Mouse (Mus musculus) frontal cortex, postnatal 10 days (tissue): Measurements from ENCODE around the gene Hspa2.

Source experiments
- DNase-seq, 2 experiments: peaks; one replicate each; pipeline ENCODE4 v3.0.0; 2022; ENCODE audit warnings: low spot score in 2 of 2, mixed read lengths in 1 of 2

Hspa2 gene

DNA sequence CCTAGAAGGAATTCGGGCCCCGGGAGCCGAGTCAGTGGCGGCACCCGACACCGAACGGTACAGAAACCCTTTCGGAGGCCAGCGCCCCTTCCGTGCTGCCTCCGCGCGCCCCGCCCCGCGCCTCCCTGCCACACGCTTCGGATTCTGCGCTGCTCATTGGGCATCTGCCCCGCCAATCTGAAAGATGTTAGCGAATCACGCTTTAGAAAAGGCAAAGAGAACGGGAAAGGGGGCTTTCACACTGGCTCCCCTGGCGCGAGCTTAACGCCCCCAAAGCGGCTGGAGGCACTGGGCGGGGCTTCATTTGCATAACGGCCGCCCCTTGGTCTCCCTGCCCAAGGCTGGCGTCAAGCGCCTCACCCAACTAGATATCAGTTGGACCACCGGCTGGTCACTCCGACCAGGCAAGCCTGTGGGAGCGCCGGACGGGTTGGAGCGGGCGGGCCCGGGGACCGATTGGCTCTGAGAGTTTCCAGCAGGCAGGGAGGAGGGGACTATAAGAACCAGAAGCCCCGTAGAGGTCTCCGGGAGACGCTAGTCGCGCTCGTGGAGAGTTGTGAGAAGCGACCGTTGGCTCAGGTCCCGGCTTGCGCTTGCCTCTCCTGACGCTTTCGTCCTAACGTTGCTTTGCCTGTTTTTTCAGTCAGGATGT is at the start of gene Hspa2:
Gene Hspa2 (plus strand): TSS at position 291 of the 652 bp plus-strand sequence.
- peak; percentile 100 for DNase-seq

DNA sequence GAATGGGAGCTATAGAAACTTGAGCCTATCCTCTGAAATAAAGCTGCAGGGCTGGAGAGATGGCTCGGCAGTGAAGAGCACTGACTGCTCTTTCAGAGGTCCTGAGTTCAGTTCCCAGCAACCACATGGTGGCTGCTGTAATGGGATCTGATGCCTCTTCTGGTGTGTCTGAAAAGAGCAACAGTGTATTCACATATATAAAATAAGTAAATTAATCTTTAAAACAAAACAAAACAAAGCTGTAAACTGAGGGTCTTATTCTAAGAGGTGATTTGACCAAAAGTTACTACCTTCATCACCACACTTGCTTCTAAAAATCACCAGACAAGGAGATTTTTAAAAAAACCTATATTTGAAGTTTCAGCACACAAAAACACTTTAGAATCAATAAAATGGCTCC is 43.1 kb upstream of the Hspa2 start:
- no peak for DNase-seq

DNA sequence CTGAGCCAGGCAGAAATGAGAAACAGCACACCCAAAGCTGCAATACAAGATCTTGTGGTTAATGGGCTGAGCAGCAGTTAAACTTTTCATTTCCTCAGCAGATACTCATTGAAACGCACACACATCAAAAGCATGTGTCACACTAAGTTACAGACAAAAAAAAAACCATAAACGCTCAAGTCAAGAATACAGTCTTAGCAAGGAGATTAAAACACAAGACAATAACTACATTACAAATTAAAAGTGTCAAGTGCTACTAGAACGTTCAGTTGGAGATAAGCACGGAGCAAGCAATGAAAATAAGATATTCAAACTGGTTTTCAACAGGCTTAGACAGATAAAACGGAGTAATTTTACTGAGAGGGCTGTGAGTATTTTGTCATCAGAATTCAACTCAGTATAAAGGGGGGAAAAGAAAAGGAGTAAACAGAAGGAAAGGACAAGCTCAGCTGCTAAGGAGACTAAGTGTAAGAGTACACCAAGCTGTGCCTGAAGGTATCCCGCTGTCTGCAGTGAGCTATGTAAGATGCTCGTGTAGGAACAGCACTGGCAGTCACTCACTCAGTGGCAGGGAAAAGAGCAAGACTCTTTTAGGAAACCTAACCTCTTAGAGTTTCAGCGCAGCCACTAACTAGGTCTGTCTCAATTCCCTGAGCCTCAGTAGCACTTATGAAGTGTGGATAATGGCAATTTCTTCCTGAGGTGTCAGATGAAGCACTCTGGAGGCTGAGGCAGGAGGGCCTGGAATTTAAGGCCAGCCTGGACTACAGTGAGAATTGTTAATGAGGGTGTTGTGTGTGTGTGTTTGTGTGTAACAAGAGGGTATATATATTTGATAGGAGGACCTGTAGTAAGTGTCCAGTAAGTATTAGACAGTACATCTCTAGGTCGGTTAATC is 42.3 kb upstream of the Hspa2 start:
- no peak for DNase-seq

DNA sequence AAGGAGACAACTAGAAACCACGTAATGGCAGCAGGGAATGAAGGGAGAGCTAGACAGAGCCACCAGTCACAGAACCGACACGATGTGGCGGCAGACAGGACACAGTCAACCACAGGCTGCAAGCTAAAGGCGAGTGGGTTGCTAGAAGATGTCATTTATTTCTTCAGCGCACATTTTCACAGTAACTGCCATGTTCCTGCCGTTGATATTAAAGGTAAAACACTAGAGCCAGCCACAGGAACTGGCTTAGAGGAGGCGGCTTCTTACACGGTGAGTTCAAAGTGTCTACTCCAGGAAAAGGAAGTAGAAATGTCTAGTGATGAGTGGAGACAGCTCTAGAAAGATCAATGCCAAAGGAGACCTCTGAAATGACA is 41.7 kb upstream of the Hspa2 start:
- DNase-seq = no peak

DNA sequence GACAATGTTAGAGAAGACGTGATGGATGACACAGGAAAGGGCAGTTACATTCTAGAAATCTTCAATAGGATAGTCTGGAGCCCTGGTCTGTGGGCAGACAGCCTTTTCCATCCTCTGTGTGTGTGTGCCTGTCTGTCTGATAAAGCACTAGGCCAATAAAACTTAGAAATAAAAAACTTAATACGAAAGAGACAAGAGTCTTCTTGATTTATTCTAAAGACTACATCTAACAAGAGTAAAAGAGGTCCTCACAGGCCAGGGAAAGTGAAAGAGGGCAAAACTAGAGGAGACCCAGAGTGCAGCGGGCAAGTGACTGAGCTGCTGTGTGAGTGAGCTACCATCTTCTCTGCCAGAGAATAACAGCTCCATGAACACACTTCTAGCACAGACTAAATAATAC is 37.7 kb upstream of the Hspa2 start:
- no peak for DNase-seq

DNA sequence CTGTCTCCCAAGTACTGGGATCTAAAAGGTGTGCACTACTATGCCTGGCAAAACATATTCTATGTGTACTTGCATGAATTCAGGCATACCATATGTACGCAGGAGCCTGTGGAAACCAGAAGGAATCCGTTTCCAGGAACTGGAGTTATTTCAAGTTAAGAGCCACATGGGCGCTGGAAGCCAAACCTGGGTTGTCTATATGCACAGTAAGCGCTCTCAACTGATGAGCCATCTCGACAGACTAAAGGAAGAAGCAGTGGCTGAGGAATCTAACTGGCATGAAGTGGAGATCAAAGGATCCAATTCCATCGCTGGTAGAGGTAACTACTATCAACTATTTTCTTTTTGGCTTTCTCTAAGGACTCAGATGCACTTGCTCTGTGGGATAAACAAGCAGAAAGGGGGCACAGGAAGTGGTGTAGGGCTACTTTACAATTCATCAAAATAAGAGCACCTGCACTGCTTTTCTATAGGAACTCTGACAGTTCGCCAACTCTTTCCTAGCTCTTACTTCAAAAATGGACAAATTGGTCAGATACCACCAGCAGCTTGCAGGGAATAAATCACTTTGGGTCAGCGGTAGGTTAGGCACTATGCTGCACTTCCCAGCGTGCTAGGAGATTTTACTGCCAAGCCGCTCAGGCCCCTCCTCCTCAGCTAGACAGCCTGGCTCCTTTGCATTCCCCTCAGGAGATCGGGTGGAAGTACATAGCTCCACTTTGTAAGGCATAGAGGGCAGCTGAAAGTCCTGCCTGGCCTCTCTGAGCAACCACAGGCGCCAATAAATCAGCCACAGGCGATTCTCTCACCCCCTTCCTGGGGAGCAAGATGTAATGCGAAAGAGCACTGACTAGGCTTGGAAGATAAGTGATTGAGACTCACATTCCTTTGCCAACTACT is 36.6 kb upstream of the Hspa2 start:
- DNase-seq = no peak

DNA sequence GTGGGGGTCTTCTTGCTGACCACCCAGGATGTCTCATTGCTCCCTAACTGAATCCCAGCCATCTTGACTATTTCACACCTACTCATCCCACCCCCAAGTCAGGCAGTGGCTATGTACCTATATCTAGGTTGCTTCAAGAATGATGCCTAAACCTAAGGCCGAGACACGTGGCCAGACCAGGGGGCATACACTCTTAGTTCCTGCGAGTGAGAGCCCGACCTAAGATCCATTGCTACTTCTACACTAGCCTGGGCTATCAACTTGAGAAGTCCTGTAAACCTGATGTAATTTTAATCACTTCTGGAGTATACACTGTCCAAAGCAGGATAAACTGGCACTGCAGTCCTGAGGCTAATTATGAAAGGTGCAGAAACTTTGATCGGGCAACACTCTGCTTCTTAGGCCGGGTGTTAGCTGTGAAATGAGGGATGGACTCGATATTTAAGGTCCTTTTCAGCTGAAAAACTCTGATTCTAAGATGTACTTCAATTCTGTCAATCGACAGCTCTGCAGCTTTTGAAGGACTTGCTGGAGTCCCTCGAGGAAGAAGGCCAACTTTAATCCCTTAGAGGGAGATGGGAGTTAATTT is 35.7 kb upstream of the Hspa2 start:
- no peak for DNase-seq

DNA sequence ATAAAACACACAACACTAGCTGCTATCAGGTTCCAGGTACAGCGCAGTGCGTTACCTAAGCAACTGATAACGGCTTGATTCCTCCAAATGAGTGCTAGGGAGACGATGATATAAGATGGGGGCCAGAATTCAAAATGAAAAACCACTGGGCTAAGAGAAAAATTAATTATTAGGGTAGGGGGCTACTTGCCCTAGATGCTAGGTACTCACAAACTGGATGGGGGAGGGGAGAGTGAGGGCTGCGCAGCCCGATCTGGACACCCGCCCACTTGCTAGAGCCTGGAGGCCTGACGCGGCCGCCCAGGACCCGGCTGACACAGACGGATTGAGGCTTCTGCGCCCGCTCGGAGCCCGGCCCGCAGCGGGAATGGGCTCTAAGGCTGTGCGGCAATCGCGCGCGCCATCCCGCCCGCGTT is 35.2 kb upstream of the Hspa2 start:
- DNase-seq = no peak

DNA sequence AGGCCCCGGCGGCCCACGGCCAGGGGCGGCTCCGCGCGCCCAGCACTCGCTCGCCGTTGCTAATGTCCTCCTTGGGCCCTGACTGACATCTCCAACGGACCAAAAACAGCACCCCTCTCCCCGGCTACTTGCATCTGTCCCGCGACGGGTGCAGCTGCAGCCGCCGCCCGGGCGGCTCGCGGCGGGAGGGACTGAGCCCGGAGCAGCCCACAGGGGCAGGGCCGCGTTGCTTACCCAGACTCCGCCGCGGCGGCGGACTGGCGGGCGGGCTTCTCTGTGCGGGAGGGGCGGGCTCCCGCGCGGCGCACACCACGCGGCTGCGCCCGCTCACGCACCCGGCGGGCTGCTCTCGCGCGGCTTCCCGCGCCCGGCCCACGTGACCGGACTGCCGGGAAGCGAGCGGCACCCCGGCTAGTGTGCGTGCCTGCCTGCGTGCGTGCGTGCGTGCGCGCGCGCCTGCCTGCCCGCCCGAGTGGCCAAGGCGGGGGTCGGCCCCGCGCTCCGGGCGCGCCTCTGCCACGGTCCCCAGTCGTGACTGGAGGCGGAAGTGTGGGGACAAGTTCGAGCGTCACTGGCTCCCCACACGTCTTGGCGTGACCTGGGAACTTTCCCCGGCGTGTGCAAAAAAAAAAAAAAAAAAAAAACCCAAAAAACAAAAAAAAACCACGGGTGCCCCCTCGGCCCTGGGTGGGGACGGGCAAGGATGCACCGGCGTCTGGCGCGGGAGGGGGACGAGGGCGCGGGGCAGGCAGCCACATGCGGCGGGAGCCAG is 34.6 kb upstream of the Hspa2 start, which contains the start of gene Zbtb25:
Gene Zbtb25 (minus strand): TSS at position 397 of the 772 bp plus-strand sequence.
- peak; percentile 89 to 90 for DNase-seq

DNA sequence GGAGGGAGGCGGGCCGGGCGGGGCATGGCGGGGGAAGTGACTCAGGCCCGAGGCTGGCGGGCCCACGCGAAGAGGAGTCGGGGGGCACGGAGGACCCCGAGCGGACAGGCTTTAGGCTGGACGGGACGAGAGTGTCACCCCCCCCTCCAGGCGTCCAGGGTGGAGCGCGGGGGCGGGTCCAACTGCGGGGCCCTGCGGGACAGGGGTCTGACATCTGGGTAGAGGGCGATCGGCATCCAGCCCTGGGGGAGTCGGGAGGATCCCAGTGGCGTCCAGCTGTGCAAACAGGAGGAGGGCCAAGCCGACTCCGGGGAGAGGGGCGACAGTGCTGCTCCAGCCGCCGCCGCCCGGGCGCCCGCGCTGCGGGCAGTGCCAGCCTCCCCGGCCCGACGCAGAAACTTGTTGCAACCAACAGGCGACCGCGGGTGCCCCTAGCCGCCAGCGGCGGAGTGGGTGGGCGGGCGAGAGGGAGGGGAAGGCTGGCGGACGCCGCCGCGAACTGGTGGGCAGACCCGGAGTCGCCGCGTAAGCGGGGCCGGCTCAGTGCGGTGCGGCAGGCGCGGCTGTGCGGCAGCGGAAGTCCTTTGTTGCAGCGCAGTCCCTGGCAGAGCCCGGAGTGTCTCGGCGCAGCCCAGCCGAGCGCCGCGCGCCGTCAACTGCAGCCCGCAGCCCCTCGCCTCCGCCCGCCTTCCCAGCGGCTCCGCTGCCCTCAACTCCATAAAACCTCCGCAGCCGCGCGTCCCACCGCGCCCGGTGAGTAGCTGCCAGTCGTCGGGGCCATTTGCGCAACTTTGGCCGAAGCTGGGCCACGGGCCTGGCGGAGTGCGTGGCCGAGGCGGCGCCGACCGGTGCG is 33.8 kb upstream of the Hspa2 start, which contains the start of gene Zbtb1:
Gene Zbtb1 (plus strand): TSS at position 289 of the 853 bp plus-strand sequence.
- DNase-seq = peak; percentile 73 to 79

DNA sequence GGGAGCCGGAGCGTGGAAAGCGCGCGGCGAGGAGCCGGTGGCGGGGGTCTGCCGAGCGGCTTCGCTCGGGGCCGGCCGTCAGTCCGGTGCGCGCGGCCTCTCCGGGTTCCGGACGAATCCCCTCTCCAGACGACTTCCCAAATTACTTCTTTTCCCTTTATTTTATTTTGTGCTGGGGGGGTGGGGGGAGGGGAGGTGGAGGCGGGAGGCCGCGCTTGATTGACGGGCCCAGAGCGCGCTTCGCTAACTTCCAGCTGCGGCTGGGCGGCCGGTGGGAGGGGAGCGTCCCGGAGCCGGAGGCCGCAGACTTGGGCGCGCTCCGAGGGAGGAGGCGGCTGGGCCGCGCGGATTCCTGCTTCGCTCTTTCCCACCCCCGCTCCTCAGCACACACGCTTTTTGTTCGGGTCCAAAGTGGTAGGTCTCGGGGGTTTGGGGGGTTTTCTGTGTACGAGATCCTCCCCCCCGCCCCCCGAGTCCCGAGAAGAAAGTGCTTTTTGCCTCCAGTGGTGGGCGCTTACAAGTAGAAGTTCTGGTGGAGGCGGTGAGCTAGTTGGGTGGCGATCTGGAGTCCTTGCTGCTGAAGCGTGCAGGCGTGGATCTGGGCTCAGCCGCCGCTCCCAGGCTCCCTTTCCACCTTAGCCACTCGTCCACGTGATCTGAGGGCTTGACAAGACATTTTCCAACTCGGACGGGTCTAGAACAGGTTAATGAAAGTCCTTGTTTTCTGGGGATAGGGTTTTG is 33.0 kb upstream of the Hspa2 start:
- peak in 1 of 2 experiments; percentile 59 for DNase-seq

DNA sequence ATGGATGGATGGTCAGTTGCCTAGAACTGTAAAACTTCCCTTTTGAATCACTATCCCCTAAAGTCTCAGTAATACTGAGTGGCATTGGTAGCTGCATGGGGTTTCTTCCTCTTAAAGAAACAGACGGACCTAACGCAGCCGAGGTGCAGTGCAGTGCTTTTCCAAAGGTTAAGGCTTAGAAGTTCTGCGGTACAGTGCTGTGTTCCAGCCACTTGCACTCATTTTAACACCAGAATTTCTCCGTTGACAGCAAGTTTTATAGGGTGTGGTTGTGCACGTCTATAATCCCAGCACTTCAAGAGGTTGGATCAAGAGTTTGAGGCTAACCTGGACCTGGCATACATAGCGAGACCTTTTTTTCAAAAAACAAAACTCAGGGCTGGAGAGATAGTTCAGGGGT is 31.9 kb upstream of the Hspa2 start:
- DNase-seq = no peak

DNA sequence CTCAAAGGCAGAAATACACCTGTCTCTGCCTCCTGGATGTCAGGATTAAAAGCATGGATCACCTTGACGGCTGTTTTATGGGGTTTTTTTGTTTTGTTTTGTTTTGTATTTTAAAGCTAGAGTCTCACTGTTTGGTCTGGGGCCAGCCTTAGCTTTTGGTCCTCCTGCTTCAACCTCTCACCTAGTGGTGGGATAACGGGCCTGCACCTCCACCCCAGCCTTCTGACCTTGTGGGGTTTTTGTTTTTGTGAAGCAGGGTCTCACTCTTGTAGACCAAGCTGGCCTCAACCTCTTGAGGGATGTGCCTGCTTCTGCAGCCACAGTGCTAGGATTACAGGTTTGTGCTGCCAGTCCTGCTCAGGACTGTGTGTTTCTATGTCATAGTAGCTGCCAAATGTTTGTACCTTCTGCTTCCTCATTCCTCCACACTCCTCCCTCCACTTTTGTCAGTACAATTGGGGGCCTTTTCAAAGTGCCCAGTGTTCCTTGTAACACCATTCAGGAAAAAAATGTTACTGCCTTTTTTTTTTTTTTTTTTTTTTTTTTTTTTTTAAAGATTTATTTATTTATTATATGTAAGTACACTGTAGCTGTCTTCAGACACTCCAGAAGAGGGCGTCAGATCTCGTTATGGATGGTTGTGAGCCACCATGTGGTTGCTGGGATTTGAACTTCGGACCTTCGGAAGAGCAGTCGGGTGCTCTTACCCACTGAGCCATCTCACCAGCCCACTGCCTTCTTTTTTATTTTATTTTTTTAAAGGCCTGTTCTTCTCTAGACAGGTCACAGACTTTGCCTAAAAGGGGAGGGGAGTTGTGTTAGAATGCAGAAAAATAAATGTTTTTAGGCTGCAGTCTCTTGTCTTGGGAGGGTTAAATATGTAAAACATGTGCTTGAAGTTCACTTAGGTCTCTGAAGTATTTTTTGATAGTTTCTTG is 30.8 kb upstream of the Hspa2 start:
- DNase-seq = no peak

DNA sequence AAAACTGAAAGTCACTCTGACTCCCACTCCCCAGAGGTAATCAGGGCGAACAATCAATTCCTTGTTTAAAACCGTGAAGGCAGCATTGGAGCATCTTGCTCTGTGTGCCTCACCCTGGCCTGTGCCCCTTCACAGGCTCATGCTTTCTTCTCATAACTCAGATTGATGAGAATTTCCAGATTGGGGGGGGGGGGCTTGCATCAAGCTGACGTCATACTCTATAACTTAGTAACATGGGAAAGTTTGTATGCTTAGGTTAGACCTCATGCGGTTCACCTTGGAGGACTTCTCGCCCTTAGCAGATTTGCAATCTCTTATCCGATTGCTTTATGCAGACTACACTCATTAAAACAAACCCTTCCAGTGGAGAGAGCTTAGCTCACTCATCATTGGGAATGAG is 30.0 kb upstream of the Hspa2 start:
- DNase-seq = no peak

DNA sequence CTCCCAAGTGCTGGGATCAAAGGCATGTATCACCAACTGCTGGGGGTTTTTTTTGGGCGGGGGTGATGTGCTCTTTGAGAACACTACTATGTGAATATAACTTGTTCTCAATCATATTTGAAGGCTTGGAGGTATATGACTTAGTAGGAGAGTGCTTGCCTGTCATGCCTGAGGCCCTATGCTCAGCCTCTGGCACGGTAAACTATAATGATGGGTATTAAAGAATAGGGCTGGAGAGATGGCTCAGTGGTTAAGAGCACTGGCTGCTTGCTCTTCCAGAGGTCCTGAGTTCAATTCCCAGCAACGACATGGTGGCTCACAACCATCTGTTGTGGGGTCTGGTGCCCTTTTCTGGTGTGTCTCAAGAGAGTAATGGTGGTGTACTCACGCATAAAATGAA is 29.1 kb upstream of the Hspa2 start:
- DNase-seq = no peak

DNA sequence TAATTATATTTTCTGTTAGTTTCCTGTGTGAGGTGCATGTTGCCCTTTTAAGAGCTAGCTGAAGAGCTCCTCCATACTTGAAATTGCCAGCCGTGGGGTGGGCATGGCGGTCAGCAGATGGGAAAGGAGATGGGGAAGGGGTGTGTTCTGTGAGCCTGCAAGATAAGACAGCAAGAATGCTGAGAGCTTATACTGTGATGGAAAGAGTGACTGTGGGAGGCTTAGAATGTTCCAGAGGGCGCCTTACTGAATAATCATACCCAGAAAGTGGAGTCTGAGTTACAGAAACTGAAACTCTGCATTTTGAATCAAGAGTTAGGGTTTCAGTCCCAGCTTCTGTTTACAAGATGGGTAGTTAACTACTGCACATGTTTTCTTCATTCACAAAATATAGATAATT is 28.5 kb upstream of the Hspa2 start:
- no peak for DNase-seq

DNA sequence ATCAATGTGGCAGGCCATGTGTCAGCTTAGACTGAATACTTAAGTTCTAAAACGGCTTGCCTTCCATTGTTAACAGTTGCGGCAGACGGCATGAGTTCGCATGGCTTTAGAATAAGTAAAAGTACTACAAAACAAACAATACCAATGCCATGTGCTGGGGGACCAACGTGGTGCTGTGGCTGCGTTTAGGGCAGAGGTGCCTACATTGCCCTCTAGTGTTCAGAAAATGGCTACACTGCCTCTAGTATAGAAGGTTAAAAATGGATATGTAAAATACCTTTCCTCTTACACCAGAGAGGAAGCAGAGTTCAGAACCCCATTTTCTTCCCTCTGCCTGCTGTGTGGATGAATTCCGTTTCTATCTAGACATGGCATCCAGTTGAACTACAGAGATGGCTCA is 27.3 kb upstream of the Hspa2 start:
- DNase-seq = no peak

DNA sequence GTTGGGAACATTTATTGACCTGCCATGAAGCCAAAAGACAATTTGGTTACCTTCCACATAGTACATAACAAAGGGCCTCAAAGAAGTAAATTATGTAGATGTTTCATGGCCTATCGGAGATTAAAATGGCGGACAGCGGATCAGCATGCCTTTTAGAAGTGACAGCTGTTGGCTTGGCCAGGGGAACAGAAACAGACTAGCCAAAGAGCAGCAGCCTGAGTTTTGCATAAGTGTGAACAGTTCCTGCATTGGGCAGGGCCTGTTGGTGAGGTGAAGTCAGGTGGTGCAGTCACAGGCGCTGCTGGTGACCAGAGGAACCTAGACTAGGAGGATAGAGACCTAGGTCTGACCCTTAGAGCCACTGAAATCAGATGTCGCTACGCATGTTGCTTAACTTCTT is 26.9 kb upstream of the Hspa2 start:
- no peak for DNase-seq
